Mouse (Mus musculus) erythroblast, embryonic 14.5 days (primary cell): ENCODE results near the gene Zfp629.

Experiments used
- GATA1 ChIP-seq: IDR thresholded peaks from 2 replicates; pipeline ENCODE4 v1.6.1; 2012; ENCODE audit warnings: low read length, inconsistent platforms, mixed read lengths
- TAL1 ChIP-seq: IDR thresholded peaks from 3 replicates; pipeline ENCODE4 v1.6.1; 2012; ENCODE audit warnings: low read length, inconsistent platforms, mixed read lengths

DNA sequence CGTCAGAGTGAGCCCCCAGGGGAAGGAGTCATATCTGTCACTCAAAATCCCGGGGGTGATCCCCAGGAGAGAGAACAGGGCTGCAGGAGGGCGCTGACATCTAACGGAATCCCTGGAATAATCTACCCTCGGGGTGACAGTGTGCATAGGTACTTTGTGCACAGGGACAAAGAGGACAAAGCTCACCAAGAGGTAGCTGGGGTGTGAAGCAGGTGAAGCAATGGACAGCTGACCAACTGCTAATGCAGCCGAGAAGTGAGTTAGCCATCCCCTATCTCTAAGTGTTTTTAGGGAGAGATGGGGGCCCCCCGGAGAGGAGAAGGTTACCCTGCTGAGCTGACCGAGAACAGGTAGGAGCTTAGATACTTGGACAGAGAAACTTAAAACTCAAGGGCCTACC lies 1.5 kb downstream of the Zfp629 start:
- no peak for TF ChIP-seq GATA1
- no peak for TF ChIP-seq TAL1
